Mouse (Mus musculus) midbrain, embryonic 16.5 days (tissue): ENCODE measurements around the gene Il18rap. TPM values are rescaled to one million over a fixed set of nuclear protein-coding genes. Genes with fewer than 3 reads are reported as not detected.

Source experiments
- ATAC-seq: fragments of 200-750 bp; cut with Nextera tagmentation; 2 replicates; pipeline ENCODE4 v1.8.0; 2017; ENCODE audit warnings: moderate TSS enrichment
- H3K27ac ChIP-seq: fragments of 300-500 bp; sonication (generic); 2 replicates; pipeline ENCODE4 v1.5.1; 2014; ENCODE audit warnings: mild to moderate bottlenecking, low read length, mixed read lengths
- H3K27me3 ChIP-seq: fragments of 300-500 bp; sonication (generic); 2 replicates; pipeline ENCODE4 v1.6.1; 2014; ENCODE audit warnings: low read depth, low read length, mixed read lengths; ENCODE audit not compliant: control insufficient read depth, insufficient read depth
- H3K36me3 ChIP-seq: fragments of 300-500 bp; sonication (generic); 2 replicates; pipeline ENCODE4 v1.6.1; 2014; ENCODE audit warnings: mild to moderate bottlenecking, low read length, moderate library complexity, mixed read lengths; ENCODE audit not compliant: control insufficient read depth, insufficient read depth
- H3K4me1 ChIP-seq: fragments of 300-500 bp; sonication (generic); 2 replicates; pipeline ENCODE4 v1.6.1; 2014; ENCODE audit warnings: mild to moderate bottlenecking, low read length, mixed read lengths; ENCODE audit not compliant: control insufficient read depth, insufficient read depth
- H3K4me2 ChIP-seq: fragments of 300-500 bp; sonication (generic); 2 replicates; pipeline ENCODE4 v1.6.1; 2014; ENCODE audit warnings: mild to moderate bottlenecking, low read length, mixed read lengths
- H3K4me3 ChIP-seq: fragments of 300-500 bp; sonication (generic); 2 replicates; pipeline ENCODE4 v1.5.1; 2014; ENCODE audit warnings: low read depth, mild to moderate bottlenecking, low read length, moderate library complexity, mixed read lengths
- H3K9ac ChIP-seq: fragments of 300-500 bp; sonication (generic); 2 replicates; pipeline ENCODE4 v1.6.1; 2014; ENCODE audit warnings: low read depth, low read length, mixed read lengths
- H3K9me3 ChIP-seq: fragments of 300-500 bp; sonication (generic); replicated peaks from 2 replicates; pipeline ENCODE4 v1.6.1; 2014; ENCODE audit warnings: mild to moderate bottlenecking, low read length, mixed read lengths; ENCODE audit not compliant: control insufficient read depth, poor library complexity, severe bottlenecking
- WGBS: fragments of 180-500 bp; shearing (Covaris S2); extraction: QIAGEN DNeasy Blood & Tissue Kit; methylation state at CpG from one replicate; pipeline ENCODE4 v1.1.7; 2014; 5-methylcytosine and 5-hydroxymethylcytosine counted together
- polyA plus RNA-seq: library from polyadenylated mRNA; unstranded; fragments of >200 nt; fragmentation: Nextera tagmentation; extraction: Ambion mirVana; gene quantifications from 2 replicates; pipeline ENCODE4 v1.2.1, GENCODE M21; 2015

Gene Il18rap
- polyA plus RNA-seq = 0.18 and 0.20 TPM in 2 replicates

- H3K4me1 ChIP-seq = no peaks in the 10 kb centered on the region
- H3K9me3 ChIP-seq = 0 out of 2 replicates have a peak, but pooled peaks cover 2% of the 10 kb centered on the region
- no peak within 1 kb of the TSS for H3K4me3 ChIP-seq
- no peak within 1 kb of the TSS for H3K9ac ChIP-seq
- ATAC-seq = no peak
- WGBS = 40% methylated on average over 9 of the region's 9 CpGs
- no peaks in the 10 kb centered on the region for H3K27me3 ChIP-seq
- no peaks in the 10 kb centered on the region for H3K36me3 ChIP-seq
- H3K27ac ChIP-seq = no peak within 1 kb of the TSS
- peak within 1 kb of the TSS; percentile 8; the same call in 1 of the 2 replicates for H3K4me2 ChIP-seq
Measured at GRCm38 (mm10) chr1:40514851-40515585, at the start of gene Il18rap. Gene Il18rap, plus strand, starts transcription at chr1:40515362.

DNA sequence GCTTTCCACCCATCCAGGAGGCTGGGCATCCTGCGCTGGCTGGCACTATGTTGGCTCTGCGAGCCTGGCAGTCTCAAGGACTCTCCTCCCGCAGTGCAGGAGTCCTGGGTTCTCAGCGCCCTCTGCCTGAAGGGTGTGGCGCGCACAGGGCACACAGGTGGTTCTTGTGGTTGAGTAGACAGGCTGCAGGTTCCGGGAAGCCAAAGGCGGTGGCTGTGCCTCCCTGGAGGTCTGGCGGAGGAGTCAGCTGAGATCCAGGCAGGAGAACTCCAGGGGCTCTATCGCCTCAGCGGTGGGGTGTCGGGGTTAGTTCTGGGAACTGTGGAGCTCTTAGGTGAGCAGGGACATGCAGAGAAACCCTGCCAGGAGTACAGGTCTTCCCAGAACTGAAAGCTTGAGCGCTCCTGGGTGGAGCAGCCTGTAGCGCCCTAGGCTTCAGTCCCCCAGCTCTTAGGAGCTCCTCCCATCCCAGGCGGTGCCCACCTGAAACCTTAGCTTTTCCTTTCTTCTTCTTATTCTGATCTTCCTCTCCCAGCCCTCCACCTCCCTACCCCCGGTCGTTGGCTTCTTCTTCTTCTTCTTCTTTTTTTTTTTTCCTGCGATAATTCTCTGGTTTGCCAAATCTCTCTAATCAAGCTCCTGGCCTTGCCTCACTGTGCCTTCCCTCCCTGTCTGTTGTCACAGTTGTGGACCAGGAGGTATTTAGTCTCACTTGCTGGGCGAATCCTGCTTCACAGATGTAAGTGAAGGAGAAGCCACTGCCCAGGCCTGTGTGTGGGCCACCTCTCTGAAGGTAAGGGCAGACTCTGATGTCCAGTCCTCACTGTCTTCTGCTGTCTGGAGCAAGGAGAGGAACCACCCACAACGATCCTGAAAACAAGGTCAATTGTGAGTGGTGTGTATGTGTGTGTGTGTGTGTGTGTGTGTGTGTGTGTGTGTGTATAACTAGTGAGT, 49.4 kb upstream of the Il18rap start, which contains the start of gene Il18r1:
Gene Il18r1, plus strand, starts transcription at position 76 of the 954 bp plus-strand sequence.
- Histone ChIP-seq H3K4me3 (no peak within 1 kb of the TSS), H3K9me3 (no peaks in the 10 kb centered on the region), H3K27ac (no peak within 1 kb of the TSS), H3K36me3 (no peaks in the 10 kb centered on the region), H3K4me2 (no peak within 1 kb of the TSS), H3K27me3 (no peaks in the 10 kb centered on the region), H3K4me1 (no peaks in the 10 kb centered on the region), H3K9ac (no peak within 1 kb of the TSS)
- WGBS = 44% methylated on average over 20 of the region's 20 CpGs
- ATAC-seq = no peak

DNA sequence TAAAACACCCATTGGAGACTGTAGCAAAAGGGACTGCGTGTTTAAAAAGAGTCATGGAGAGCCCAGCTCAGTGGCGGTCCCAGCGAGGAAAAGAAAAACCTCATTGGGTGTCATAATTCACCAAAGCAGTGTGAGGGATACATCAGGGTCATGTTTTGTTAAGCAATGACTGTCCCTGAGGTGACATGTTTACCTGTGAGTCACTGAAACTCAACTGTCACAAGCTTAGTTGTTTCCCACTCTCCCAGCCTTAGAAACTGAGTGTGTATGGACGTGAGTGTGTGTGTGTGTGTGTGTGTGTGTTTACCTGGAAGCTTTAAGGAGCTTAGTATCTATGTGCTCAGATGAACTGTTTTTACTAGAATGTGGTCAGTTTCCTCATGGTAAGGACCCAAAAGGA, 47.9 kb upstream of the Il18rap start:
- H3K4me2 ChIP-seq = no peak overlapping the region
- no peaks in the 10 kb centered on the region for H3K4me1 ChIP-seq
- H3K9me3 ChIP-seq = no peaks in the 10 kb centered on the region
- H3K27ac ChIP-seq = no peak overlapping the region
- no peaks in the 10 kb centered on the region for H3K36me3 ChIP-seq
- H3K27me3 ChIP-seq = no peaks in the 10 kb centered on the region
- H3K4me3 ChIP-seq = no peak overlapping the region
- WGBS = 91% methylated on average over 4 of the region's 4 CpGs
- ATAC-seq = no peak
- no peak overlapping the region for H3K9ac ChIP-seq

DNA sequence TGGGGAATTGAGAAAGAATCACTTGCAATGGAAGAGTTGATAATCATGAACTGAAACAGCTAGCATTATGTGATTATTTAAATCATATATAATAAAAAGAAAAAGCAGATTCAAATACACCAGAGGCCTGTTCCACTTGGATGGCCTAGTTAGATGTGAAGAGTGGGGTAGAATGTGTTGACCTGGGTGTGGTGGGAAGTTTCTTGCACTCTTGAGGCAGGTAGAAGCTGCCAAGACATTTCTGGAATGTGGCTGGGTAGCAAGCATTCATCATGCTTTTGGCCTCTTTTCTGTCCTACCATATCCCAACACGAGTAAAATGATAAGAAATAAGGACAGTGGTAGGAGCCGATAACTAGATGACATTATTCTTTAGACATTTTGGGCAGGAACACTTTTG, 46.4 kb upstream of the Il18rap start:
- Histone ChIP-seq H3K4me1 (no peaks in the 10 kb centered on the region), H3K27me3 (no peaks in the 10 kb centered on the region), H3K4me3 (no peak overlapping the region), H3K9me3 (no peaks in the 10 kb centered on the region), H3K9ac (no peak overlapping the region), H3K4me2 (no peak overlapping the region), H3K36me3 (no peaks in the 10 kb centered on the region), H3K27ac (no peak overlapping the region)
- ATAC-seq = no peak
- WGBS = 82% methylated on average over 2 of the region's 2 CpGs

DNA sequence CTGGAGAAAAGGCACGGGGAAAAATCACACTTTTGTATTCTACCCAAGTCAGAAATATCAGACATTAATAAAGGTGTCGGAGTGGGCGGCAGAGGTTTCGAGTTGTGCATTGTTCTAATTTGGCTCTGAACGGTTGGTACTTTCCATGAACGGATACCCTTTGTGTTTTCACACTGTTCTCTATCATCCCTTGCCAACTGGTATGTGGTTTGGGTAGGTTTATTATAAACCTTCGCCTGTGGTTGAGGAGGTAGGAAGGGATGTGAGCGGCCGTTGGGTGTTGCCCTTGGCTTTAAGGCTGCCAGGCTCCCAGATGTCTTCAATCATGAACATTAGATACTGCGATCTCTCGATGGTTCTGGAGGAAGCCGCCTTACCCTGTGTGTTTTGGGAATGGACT, 45.3 kb upstream of the Il18rap start:
- 95% methylated on average over 12 of the region's 12 CpGs for WGBS
- Histone ChIP-seq H3K4me2 (no peak overlapping the region), H3K9me3 (no peaks in the 10 kb centered on the region), H3K4me1 (no peaks in the 10 kb centered on the region), H3K9ac (no peak overlapping the region), H3K36me3 (no peaks in the 10 kb centered on the region), H3K27me3 (no peaks in the 10 kb centered on the region), H3K27ac (no peak overlapping the region), H3K4me3 (no peak overlapping the region)
- ATAC-seq = no peak

GRCm38 (mm10) chr1:40472401-40472800, 42.8 kb upstream of the Il18rap start:
- WGBS = 95% methylated on average over 1 of the region's 1 CpGs
- H3K4me1 ChIP-seq = no peaks in the 10 kb centered on the region
- H3K9me3 ChIP-seq = no peaks in the 10 kb centered on the region

DNA sequence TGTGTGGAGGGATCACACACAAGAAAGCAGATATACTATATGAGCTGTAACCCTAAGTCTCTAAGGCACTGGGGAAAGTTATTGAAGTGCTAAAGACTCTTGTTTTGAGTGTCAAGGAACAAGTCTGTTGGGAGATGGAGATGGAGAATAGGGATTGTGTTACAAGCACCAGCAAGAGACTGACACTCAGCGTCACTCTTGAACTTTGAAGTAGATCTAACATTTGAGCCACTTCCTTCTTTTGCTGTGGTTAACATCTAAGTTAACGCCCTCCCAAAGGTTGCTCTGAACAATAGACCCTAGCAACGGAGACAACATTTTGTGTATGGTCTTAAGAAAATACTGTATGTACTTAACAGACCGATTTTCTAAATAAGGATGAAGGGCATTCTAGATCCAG, 41.5 kb upstream of the Il18rap start:
- Histone ChIP-seq H3K4me2 (no peak overlapping the region), H3K36me3 (no peaks in the 10 kb centered on the region), H3K4me3 (no peak overlapping the region), H3K9me3 (no peaks in the 10 kb centered on the region), H3K27ac (no peak overlapping the region), H3K27me3 (no peaks in the 10 kb centered on the region), H3K9ac (no peak overlapping the region), H3K4me1 (no peaks in the 10 kb centered on the region)
- no peak for ATAC-seq
- 87% methylated on average over 4 of the region's 4 CpGs for WGBS

More at GRCm38 (mm10) chr1:40472401-40472800, 42.8 kb upstream of the Il18rap start:
- ATAC-seq = no peak
- H3K9ac ChIP-seq = no peak overlapping the region
- no peak overlapping the region for H3K27ac ChIP-seq
- no peaks in the 10 kb centered on the region for H3K36me3 ChIP-seq
- H3K27me3 ChIP-seq = no peaks in the 10 kb centered on the region
- H3K4me2 ChIP-seq = no peak overlapping the region
- H3K4me3 ChIP-seq = no peak overlapping the region

DNA sequence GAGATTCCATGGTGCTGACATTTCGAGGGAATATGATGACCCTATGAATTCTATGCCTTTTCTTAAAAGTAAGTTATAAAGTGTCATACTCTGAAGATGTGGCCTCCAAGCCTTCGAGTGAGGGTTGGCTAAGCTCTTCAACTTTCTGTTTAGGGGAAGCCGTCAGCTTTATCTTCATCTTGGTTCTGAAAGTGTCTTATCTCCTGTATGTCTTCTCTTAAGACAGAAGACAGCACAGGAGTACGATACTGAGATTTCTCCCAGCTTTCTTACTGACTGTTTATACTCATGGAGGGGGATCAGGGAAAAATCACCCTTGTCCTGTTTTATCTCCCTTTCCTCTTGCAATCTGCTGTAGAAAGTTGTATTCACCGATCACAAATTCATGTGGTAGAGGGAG, 40.8 kb upstream of the Il18rap start:
- no peak overlapping the region for H3K4me3 ChIP-seq
- 91% methylated on average over 5 of the region's 5 CpGs for WGBS

DNA sequence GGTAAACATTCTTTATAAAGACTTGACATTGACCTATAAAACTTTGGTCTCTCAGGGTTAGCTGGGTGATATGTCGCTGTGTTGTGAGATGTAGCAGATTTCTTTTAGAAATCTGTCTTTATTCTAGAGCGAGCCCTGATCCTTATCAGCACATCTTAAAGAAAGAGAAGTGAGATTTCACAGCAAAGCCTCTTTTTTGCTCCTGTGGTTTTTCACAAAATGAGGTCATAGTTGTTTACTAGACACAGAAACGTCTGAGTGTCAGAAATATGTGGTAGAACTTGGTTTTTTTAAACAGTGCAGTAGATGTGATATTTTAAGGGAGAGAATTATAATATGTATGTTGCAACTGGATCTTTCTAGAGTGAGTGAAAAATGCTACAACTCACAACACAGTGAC, 39.5 kb upstream of the Il18rap start:
- Histone ChIP-seq H3K9me3 (no peaks in the 10 kb centered on the region), H3K27me3 (no peaks in the 10 kb centered on the region), H3K4me3 (no peak overlapping the region), H3K4me1 (no peaks in the 10 kb centered on the region), H3K27ac (no peak overlapping the region), H3K36me3 (no peaks in the 10 kb centered on the region), H3K4me2 (no peak overlapping the region), H3K9ac (no peak overlapping the region)
- ATAC-seq = no peak
- WGBS = 74% methylated on average over 3 of the region's 3 CpGs

More for the DNA sequence above, 40.8 kb upstream of the Il18rap start:
- Histone ChIP-seq H3K36me3 (no peaks in the 10 kb centered on the region), H3K27ac (no peak overlapping the region), H3K9me3 (no peaks in the 10 kb centered on the region), H3K27me3 (no peaks in the 10 kb centered on the region), H3K4me2 (no peak overlapping the region), H3K9ac (no peak overlapping the region), H3K4me1 (no peaks in the 10 kb centered on the region)
- no peak for ATAC-seq
